Mouse (Mus musculus) midbrain, embryonic 10.5 days (tissue): ENCODE results near the gene Defb21. TPM values are rescaled to one million over a fixed set of nuclear protein-coding genes. Genes with fewer than 3 reads are reported as not detected.
A peak's percentile ranks its signal among the peaks of the same experiment; 100 is the strongest.

ENCODE experiments used
- DNase-seq: peaks from one replicate; pipeline ENCODE4 v3.0.0-alpha.2; 2017; ENCODE audit warnings: low spot score
- H3K27ac ChIP-seq: fragments of 300-500 bp; sonication (generic); replicated peaks from 2 replicates; pipeline ENCODE4 v1.5.1; 2016; ENCODE audit warnings: mild to moderate bottlenecking
- H3K27me3 ChIP-seq: fragments of 300-500 bp; sonication (generic); 2 replicates; pipeline ENCODE4 v1.6.1; 2016; ENCODE audit warnings: low read depth, mild to moderate bottlenecking; ENCODE audit not compliant: poor library complexity, severe bottlenecking
- H3K36me3 ChIP-seq: fragments of 300-500 bp; sonication (generic); 2 replicates; pipeline ENCODE4 v1.6.1; 2016; ENCODE audit warnings: mild to moderate bottlenecking, moderate library complexity
- H3K4me1 ChIP-seq: fragments of 300-500 bp; sonication (generic); 2 replicates; pipeline ENCODE4 v1.6.1; 2016
- H3K4me3 ChIP-seq: fragments of 300-500 bp; sonication (generic); 2 replicates; pipeline ENCODE4 v1.5.1; 2016; ENCODE audit warnings: mild to moderate bottlenecking, moderate library complexity
- H3K9me3 ChIP-seq: fragments of 300-500 bp; sonication (generic); replicated peaks from 2 replicates; pipeline ENCODE4 v1.6.1; 2016; ENCODE audit warnings: mild to moderate bottlenecking
- WGBS: fragments of 180-500 bp; shearing (Covaris S2); methylation state at CpG from one replicate; pipeline ENCODE4 v1.1.7; 2016; 5-methylcytosine and 5-hydroxymethylcytosine counted together
- polyA plus RNA-seq: library from polyadenylated mRNA; unstranded; fragments of >200 nt; fragmentation: Nextera tagmentation; extraction: Ambion mirVana; gene quantifications from 2 replicates; pipeline ENCODE4 v1.2.1, GENCODE M21; 2016

Gene Defb21
- not detected in 2 replicates for polyA plus RNA-seq

DNA sequence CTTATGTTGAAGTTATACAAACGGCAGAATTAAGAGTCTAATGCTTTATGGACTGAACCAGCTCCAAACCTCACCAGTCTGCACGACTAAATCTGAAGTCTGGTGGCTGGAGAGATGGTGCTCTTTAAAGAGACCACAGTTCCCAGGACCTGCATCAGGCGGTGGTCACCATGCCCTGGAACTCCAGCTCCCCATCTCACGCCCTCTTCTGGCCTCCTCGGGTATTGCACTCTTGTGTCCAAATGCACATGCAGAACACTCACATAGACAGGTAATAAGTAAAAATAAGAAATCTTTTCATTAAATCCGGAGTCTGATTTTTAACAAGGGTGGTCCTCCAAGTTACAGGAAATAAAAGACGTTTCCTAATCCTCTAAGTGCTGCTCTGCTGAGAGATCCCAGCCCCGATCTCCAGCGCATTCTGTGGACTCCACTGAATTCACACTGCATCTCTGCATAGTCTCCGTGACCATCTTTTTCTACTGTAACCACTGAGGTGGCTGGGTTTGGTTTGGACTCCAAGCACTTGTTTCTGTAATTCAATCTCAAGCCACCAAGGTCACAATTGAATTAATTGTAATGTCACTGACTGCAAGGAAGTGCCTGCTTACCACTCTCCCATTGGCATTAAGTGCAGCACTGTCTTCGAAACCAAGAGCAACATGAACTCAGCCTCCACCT is at the start of gene Defb21:
TSS of gene Defb21 (plus strand) at position 631 of the 681 bp plus-strand sequence.
- peaks cover 4% of the 10 kb centered on the region; the same call in 1 of the 2 replicates for H3K4me1 ChIP-seq
- no peaks in the 10 kb centered on the region for H3K27me3 ChIP-seq
- no peaks in the 10 kb centered on the region for H3K36me3 ChIP-seq
- H3K4me3 ChIP-seq = no peak within 1 kb of the TSS
- H3K9me3 ChIP-seq = no peaks in the 10 kb centered on the region
- WGBS = 61% methylated on average over 11 of the region's 11 CpGs
- peak; percentile 28 for DNase-seq
- H3K27ac ChIP-seq = no peak within 1 kb of the TSS

DNA sequence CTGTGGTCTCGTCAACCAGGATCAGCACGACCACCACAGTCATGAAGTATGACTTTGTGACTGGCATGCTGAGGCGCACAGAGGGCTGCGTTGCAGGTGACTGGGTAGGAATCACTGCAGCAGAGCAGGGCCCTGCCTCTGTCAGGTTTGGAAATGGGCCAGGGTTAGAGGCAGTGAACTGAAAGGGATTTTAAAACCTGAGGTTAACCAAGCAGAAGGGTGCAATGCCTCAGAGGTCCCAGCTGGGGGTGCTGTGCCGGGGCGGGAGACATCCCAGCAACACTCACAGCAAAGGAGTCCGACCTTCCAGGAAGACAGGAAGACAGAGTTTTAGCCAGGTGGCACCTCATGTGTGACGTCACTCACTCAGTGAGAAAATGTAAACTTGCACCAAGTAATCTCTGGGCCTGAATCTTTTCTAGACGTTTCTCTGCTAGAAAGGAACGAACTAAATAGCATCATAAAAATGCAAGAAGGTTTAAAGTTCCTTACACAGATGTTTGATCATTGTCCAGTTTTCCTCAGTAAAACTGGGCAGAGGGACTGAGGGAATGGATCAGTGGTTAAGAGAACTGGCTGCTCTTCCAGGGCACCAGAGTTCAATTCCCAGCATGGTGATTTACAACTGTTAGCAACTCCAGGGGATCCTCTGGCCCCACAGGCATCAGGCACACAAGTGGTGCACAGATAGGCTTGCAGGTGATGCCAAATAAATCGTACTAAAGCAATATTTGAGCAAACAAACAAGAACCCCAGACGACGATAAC is 32.4 kb upstream of the Defb21 start, which contains the start of gene Defb29:
TSS of gene Defb29 (minus strand) at position 155 of the 767 bp plus-strand sequence.
- H3K4me3 ChIP-seq = no peak within 1 kb of the TSS
- 61% methylated on average over 13 of the region's 13 CpGs for WGBS
- H3K27ac ChIP-seq = no peak within 1 kb of the TSS

DNA sequence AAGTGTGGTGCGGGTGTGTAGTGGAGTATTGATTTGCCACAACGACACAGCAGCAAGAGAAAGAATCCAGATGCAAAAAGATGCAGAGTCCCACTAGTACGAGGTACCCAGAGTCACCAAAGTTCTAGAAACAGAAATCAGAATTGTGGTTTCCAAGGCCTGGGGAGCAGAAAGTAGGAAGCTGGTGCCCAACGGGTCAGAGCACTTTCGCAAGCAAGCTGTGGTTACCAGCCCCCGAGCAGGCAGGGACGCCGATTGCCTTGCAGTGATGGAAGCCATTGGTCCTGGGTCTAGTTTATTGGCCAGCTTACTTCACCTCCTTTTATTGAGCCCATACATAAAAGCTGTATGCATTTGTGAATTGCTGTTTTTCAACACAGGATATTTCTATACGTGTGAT is 30.6 kb upstream of the Defb21 start:
- Histone ChIP-seq H3K27me3 (no peaks in the 10 kb centered on the region), H3K4me1 (no peaks in the 10 kb centered on the region), H3K36me3 (no peaks in the 10 kb centered on the region), H3K9me3 (peaks cover 5% of the 10 kb centered on the region; the same call in 1 of the 2 replicates), H3K4me3 (no peak overlapping the region), H3K27ac (no peak overlapping the region)
- no peak for DNase-seq
- 91% methylated on average over 9 of the region's 9 CpGs for WGBS

More for the DNA sequence above, 32.4 kb upstream of the Defb21 start, which contains the start of gene Defb29:
- Histone ChIP-seq H3K27me3 (no peaks in the 10 kb centered on the region), H3K36me3 (no peaks in the 10 kb centered on the region), H3K9me3 (peaks cover 5% of the 10 kb centered on the region; the same call in 1 of the 2 replicates), H3K4me1 (no peaks in the 10 kb centered on the region)
- DNase-seq = no peak

DNA sequence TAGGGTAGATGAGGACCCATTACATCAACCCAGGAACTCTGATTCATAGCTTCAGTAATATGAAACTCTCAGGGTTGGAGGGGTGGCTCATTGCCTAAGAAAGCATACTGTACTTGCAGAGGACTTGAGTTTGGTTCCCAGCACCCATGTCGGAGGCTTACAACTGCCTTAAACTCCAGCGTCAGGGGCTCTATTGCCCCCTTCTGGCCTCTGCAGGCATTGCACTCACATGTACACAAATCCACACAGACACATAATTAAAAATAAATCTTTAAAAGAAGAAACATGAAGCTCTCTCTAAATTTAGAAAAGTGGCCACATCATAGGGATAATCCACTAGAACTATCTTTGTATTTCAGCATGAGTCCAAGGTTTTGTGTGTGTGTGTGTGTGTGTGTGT is 29.6 kb upstream of the Defb21 start:
- no peak overlapping the region for H3K4me3 ChIP-seq
- peaks cover 5% of the 10 kb centered on the region; the same call in 1 of the 2 replicates for H3K9me3 ChIP-seq
- 70% methylated on average over 2 of the region's 2 CpGs for WGBS
- no peaks in the 10 kb centered on the region for H3K27me3 ChIP-seq
- no peaks in the 10 kb centered on the region for H3K4me1 ChIP-seq
- no peak overlapping the region for H3K27ac ChIP-seq
- no peaks in the 10 kb centered on the region for H3K36me3 ChIP-seq
- no peak for DNase-seq

DNA sequence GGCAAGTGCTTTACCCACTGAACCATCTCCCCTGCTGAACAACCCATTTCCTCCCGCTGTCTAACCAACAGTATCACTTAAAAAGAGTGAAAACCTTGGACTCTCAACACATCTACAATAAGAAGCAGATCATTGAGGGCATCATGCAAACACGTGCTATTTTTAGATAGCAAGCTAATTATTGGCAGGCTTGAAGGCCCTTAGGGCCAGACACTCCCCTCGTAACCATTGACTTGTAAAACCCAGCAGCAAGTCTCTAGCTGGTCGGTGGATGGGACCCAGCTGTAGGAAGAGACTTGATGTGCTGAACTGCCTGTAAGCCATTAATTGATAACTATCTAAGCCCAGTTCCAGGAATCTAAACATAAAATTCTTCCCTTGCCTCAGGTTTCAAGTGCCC is 29.1 kb upstream of the Defb21 start:
- Histone ChIP-seq H3K9me3 (peaks cover 5% of the 10 kb centered on the region; the same call in 1 of the 2 replicates), H3K4me3 (no peak overlapping the region), H3K27ac (no peak overlapping the region), H3K4me1 (no peaks in the 10 kb centered on the region), H3K27me3 (no peaks in the 10 kb centered on the region), H3K36me3 (no peaks in the 10 kb centered on the region)
- DNase-seq = no peak
- 88% methylated on average over 4 of the region's 4 CpGs for WGBS

DNA sequence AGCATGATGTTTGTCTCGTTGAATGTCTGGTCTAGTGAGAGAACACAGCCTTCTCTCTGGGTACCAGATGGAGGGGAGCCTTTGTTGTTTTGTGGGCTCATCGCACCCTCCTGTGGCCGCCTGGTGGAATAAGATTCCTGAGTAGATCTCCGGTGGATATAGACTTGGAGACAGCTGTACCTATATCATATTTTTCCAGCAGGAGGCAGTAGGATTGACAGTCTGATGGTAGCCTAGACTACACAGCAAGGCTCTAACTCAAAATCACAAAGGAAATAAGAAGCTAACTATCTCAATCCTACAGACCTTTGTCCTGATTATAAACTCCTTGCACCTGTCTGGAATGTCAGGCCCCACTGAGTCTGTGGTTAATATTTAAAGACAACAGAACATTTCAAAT is 27.9 kb upstream of the Defb21 start:
- Histone ChIP-seq H3K27me3 (no peaks in the 10 kb centered on the region), H3K9me3 (peaks cover 5% of the 10 kb centered on the region; the same call in 1 of the 2 replicates), H3K36me3 (no peaks in the 10 kb centered on the region), H3K4me3 (no peak overlapping the region), H3K4me1 (no peaks in the 10 kb centered on the region), H3K27ac (no peak overlapping the region)
- peak; percentile 37 for DNase-seq
- WGBS = 24% methylated on average over 4 of the region's 4 CpGs

DNA sequence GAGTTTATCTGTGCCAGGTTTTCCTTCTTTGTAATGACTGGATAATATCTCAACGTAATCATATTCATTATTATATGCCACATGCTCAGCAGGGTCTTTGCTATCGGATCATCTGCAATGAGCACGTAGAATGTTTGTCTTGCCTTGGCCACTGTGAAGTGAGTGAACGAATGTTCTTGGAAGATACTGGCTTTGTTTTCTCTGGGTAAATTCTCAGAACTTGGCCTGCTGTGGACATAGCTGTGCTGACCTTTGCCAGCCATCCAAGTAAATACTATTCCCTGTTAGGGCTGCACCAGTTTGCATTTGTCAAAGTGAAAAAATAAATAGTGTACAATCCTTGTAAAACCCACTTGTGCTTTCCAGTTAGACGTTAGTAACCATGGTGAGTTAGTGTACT is 24.4 kb upstream of the Defb21 start:
- Histone ChIP-seq H3K27me3 (no peaks in the 10 kb centered on the region), H3K9me3 (0 out of 2 replicates have a peak, but pooled peaks cover under 1% of the 10 kb centered on the region), H3K36me3 (no peaks in the 10 kb centered on the region), H3K4me3 (no peak overlapping the region), H3K27ac (no peak overlapping the region), H3K4me1 (no peaks in the 10 kb centered on the region)
- DNase-seq = no peak
- WGBS = 82% methylated on average over 5 of the region's 5 CpGs

DNA sequence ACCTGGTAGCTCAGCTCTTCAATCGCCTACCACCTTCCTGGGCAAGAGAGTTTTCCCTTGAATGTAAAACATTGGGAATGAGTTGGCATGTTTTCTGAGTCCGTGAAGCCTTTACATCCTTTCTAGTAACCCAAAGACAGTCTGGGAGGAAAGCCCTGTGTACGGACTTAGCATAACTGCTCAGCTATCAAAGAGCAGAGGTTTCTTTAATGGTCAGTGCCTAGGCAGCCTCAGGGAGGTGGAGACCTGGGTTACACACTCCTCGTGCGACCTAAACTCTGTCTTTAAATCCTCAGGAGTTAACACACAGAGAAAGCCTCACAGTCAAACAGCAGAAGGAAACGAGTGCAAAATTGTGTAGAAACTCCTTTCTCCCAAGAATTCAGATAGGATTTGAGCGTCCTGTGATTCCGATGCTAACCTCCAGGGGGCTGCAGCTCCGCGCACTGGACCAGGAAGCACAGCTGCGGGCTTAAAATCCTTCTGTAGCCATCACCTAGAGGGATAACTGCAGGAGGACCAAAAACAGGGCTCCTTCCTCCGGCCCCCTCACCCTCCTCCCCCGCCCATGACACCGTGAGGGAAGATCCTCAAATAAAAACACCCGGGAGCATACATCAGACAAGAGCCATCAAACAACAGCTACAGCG is 18.6 kb upstream of the Defb21 start:
- Histone ChIP-seq H3K4me3 (peak overlapping the region; percentile 29; the same call in 1 of the 2 replicates), H3K27ac (no peak overlapping the region; the same call in 1 of the 2 replicates), H3K9me3 (no peaks in the 10 kb centered on the region), H3K36me3 (no peaks in the 10 kb centered on the region), H3K27me3 (no peaks in the 10 kb centered on the region), H3K4me1 (peaks cover 5% of the 10 kb centered on the region; the same call in 1 of the 2 replicates)
- 15% methylated on average over 16 of the region's 16 CpGs for WGBS
- peak; percentile 62 for DNase-seq

DNA sequence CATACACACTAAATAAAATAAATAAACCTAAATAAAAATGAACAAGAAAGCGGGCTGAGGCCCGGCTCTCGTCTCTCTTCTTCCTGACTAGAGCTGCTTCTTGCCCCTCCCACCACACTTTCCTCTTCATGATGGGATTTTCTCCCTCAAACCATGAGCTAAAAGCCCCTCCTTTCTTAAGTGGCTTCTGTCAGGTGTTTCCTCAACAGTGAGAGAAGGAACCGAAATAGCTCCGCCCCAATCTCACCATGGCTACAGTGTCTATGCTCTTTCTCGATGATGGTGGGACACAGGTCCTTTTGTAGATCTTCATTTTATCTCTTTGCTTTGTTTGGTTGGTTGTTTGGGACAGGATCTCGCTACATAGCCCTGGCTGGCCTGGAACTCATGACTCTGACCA is 15.9 kb upstream of the Defb21 start:
- H3K36me3 ChIP-seq = no peaks in the 10 kb centered on the region
- no peaks in the 10 kb centered on the region for H3K27me3 ChIP-seq
- H3K9me3 ChIP-seq = no peaks in the 10 kb centered on the region
- H3K4me3 ChIP-seq = no peak overlapping the region
- WGBS = 88% methylated on average over 7 of the region's 7 CpGs
- no peak overlapping the region for H3K27ac ChIP-seq
- DNase-seq = no peak
- peaks cover 5% of the 10 kb centered on the region; the same call in 1 of the 2 replicates for H3K4me1 ChIP-seq

DNA sequence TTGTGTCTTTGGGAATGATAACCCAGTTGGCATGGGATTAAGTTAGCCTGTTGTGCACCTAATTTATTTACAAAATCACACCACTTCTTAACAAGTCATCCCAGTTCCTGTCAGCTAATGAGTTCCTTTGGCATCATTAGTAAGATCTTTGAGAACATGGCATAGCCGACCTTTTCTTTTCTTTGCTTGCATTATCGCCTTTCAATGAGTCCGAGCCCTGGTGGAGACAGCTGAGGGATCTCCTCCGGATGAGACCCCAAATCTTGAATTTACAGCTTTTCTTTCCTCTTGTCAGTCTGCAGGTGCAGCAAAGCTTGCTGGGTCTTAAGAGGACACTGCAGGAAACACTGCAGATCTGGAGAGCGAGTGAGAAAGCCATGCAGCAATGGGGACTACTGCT is 3.5 kb upstream of the Defb21 start, which contains the start of gene Gm17416:
TSS of gene Gm17416 (plus strand) at position 301 of the 400 bp plus-strand sequence.
- Histone ChIP-seq H3K9me3 (no peaks in the 10 kb centered on the region), H3K4me3 (no peak within 1 kb of the TSS), H3K27me3 (no peaks in the 10 kb centered on the region), H3K27ac (no peak within 1 kb of the TSS), H3K36me3 (no peaks in the 10 kb centered on the region), H3K4me1 (no peaks in the 10 kb centered on the region)
- no peak for DNase-seq
- 89% methylated on average over 5 of the region's 5 CpGs for WGBS

DNA sequence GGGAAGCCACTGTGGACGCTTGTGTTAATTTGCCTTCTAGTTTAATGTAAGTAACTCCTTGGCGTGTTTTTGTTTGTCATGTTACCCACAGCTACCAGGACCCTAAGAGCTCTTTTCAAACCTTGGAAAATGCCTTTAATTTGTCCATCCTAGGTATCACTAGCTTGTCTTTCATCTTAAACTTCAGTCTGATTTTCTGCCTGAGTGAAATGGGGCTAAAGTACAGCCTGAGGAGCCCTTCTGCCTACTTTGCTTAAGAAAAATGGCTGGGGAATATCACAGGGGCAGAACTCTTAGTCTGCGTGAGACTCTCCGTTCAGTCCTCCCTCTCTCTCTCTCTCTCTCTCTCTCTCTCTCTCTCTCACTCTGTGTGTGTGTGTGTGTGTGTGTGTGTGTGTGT is 2.7 kb upstream of the Defb21 start:
- H3K4me3 ChIP-seq = no peak overlapping the region
- H3K36me3 ChIP-seq = no peaks in the 10 kb centered on the region
- no peak for DNase-seq
- no peaks in the 10 kb centered on the region for H3K9me3 ChIP-seq
- no peak overlapping the region for H3K27ac ChIP-seq
- no peaks in the 10 kb centered on the region for H3K4me1 ChIP-seq
- H3K27me3 ChIP-seq = no peaks in the 10 kb centered on the region
- 87% methylated on average over 4 of the region's 4 CpGs for WGBS

DNA sequence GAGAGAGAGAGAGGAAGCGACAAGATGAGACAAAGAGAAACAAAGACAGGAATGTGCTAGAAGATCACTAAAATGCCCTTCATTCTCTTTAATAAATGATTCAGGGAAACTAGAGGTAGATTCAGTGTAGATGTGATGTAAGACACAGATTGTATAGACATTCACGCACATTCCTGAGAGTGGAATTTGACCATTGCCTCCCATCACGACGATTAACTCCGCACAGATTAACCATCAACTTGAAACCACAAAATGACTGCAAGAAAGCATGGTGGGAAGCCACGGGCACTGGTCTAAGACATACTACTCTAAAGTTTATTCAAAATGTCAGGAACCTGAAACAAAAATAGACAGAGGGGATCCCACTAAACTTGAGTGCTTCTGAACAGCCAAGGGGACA is 2.2 kb upstream of the Defb21 start:
- 81% methylated on average over 6 of the region's 6 CpGs for WGBS
- Histone ChIP-seq H3K27ac (no peak overlapping the region), H3K36me3 (no peaks in the 10 kb centered on the region), H3K4me3 (no peak overlapping the region), H3K4me1 (no peaks in the 10 kb centered on the region), H3K9me3 (no peaks in the 10 kb centered on the region), H3K27me3 (no peaks in the 10 kb centered on the region)
- no peak for DNase-seq
